ENCODE assay signal across 23 mouse cellular contexts in genomic region chr10:52593780-52594179, GRCm38 (mm10).
A peak's percentile ranks its signal among the peaks of the same experiment; 100 is the strongest.
DNase-seq lines count a peak whose midpoint lies in the region; ATAC-seq and TF ChIP-seq lines count a peak whose summit lies in the region.
"Had no signal": no experiment of that assay in that cellular context is flagged by ENCODE, and none has a peak within 500 bp of the region (broad histone marks: within the 10 kb centered on the region; RNA-seq: fewer than 3 reads in every experiment).

No protein-coding gene starts in this region.

- peak; percentile 98 for TF ChIP-seq POLR2A in testis, adult 2 months (IDR thresholded peaks at IDR 0.05; ENCODE audit: control insufficient read depth, low read depth, low read length)

- H3K27me3 ChIP-seq in testis, adult 2 months (ENCODE audit: control insufficient read depth, insufficient read depth, low read length), result no peaks in the 10 kb centered on the region
- H3K27me3 ChIP-seq in heart, embryonic 12.5 days (replicated peaks), result no peaks in the 10 kb centered on the region
- H3K27me3 ChIP-seq: CH12.LX had no signal

- H3K9me3 ChIP-seq in heart, embryonic 12.5 days (replicated peaks), result no peaks in the 10 kb centered on the region
- H3K9me3 ChIP-seq: G1E had no signal

- no peak overlapping the region for H3K9ac ChIP-seq in heart, embryonic 12.5 days

- H3K27ac ChIP-seq in gastrocnemius, adult 2 months, result no peak overlapping the region
- peak overlapping the region; percentile 98 for H3K27ac ChIP-seq in testis, adult 2 months (ENCODE audit: control insufficient read depth, insufficient read depth, low read depth, low read length)
- H3K27ac ChIP-seq in heart, embryonic 12.5 days (ENCODE audit: poor library complexity, severe bottlenecking), result no peak overlapping the region

- H3K4me1 ChIP-seq in testis, adult 2 months (ENCODE audit: control insufficient read depth, insufficient read depth, low read length), result no peaks in the 10 kb centered on the region
- no peaks in the 10 kb centered on the region for H3K4me1 ChIP-seq in heart, embryonic 12.5 days (replicated peaks)

- WGBS in heart, embryonic 12.5 days, result 94% methylated on average over 12 of the region's 12 CpGs

- H3K4me2 ChIP-seq in heart, embryonic 12.5 days, result no peak overlapping the region

- no peak for ATAC-seq in heart, embryonic 12.5 days (ENCODE audit: insufficient number of reproducible peaks, low FRiP score)
- ATAC-seq: activated CD4-positive, CD25-positive, alpha-beta regulatory T cell, adult 4 months; CD4-positive, CD25-positive, alpha-beta regulatory T cell, adult 4 months; Patski had no signal

- no peak for TF ChIP-seq CTCF in gastrocnemius, adult 2 months (IDR thresholded peaks at IDR 0.05)
- TF ChIP-seq CTCF in testis, adult 2 months (IDR thresholded peaks at IDR 0.05; ENCODE audit: control insufficient read depth, insufficient read depth, insufficient replicate concordance, low read depth, low read length), result no peak

- intact Hi-C loops in gastrocnemius, adult 2 months (cut with DNase I), result no loop called here
- intact Hi-C loops in left cerebral cortex, postnatal 14 days (cut with DNase I), result no loop called here

- no peak overlapping the region for H3K4me3 ChIP-seq in gastrocnemius, adult 2 months
- peak overlapping the region; percentile 75 for H3K4me3 ChIP-seq in testis, adult 2 months (ENCODE audit: control insufficient read depth, low read depth, low read length)
- H3K4me3 ChIP-seq in heart, embryonic 12.5 days, result no peak overlapping the region

- H3K36me3 ChIP-seq in testis, adult 2 months (ENCODE audit: control insufficient read depth, insufficient read depth, low read length), result no peaks in the 10 kb centered on the region
- no peaks in the 10 kb centered on the region for H3K36me3 ChIP-seq in heart, embryonic 12.5 days
- H3K36me3 ChIP-seq: G1E had no signal

- peak; percentile 13 for DNase-seq in gastrocnemius, adult 2 months
- DNase-seq in gastrocnemius, postnatal 4 days (ENCODE audit: low spot score in 2 of 2), result no peak
- DNase-seq in testis, postnatal 10 days (ENCODE audit: low spot score), result no peak
- DNase-seq in ZHBTc4 (ENCODE audit: low read depth, low spot score), result peak; percentile 2
- DNase-seq in testis, postnatal 14 days (ENCODE audit: low spot score), result peak; percentile 3
- no peak for DNase-seq in left cerebral cortex, postnatal 14 days (ENCODE audit: low spot score in 2 of 2)
- DNase-seq: adrenal gland, adult 2 months; adrenal gland, adult 8-10 months; adrenal gland, postnatal 10 days; adrenal gland, postnatal 14 days; adrenal gland, postnatal 25 days; adrenal gland, postnatal 36 days; B cell, adult 2 months; cerebellum, adult 11 months; cerebellum, adult 11-12 months; cerebellum, adult 18-20 months had no signal

Comparison
In these comparisons a context has a peak if more than half of its experiments do, and no peak if none do; other contexts are left out.
1. DNase-seq: peak in gastrocnemius, adult 2 months (single experiment), ZHBTc4 (single experiment) and testis, postnatal 14 days (single experiment); none in gastrocnemius, postnatal 4 days (0 of 2), testis, postnatal 10 days (single experiment) and left cerebral cortex, postnatal 14 days (0 of 2).